Mouse (Mus musculus) stomach, embryonic 15.5 days (tissue): ENCODE results near the gene Kcna6. TPM values are rescaled to one million over a fixed set of nuclear protein-coding genes. Genes with fewer than 3 reads are reported as not detected.

ENCODE experiments used
- polyA plus RNA-seq: library from polyadenylated mRNA; unstranded; fragments of >200 nt; fragmentation: Nextera tagmentation; extraction: Ambion mirVana; gene quantifications from 2 replicates; pipeline ENCODE4 v1.2.1, GENCODE M21; 2015

Kcna6 gene
- polyA plus RNA-seq, 1 experiment from 2014 or later = 2.8 TPM

Other genes starting within 250 kb of the Kcna6 start
- 8.8 and 9.1 TPM in 2 replicates for gene Kcna5, start 205.3 kb downstream of the Kcna6 start, polyA plus RNA-seq
- 1.6 and 1.7 TPM in 2 replicates for gene Kcna1, start 94.3 kb downstream of the Kcna6 start, polyA plus RNA-seq
- 207 and 235 TPM in 2 replicates for gene Ndufa9, start 108.5 kb upstream of the Kcna6 start, polyA plus RNA-seq
- gene Akap3, start 112.4 kb upstream of the Kcna6 start, polyA plus RNA-seq = not detected in 2 replicates
- gene Dyrk4, start 181.2 kb upstream of the Kcna6 start, polyA plus RNA-seq = 0.14 TPM in 1 of 2 replicates, not detected in the other
- gene Rad51ap1, start 198.9 kb upstream of the Kcna6 start, polyA plus RNA-seq = 49.7 and 52.8 TPM in 2 replicates
- gene D6Wsu163e, start 199.3 kb upstream of the Kcna6 start, polyA plus RNA-seq = 14.5 and 16.6 TPM in 2 replicates